Mouse (Mus musculus) lung, embryonic 16.5 days (tissue): ENCODE measurements around the gene Myadml2. TPM values are rescaled to one million over a fixed set of nuclear protein-coding genes. Genes with fewer than 3 reads are reported as not detected.
A peak's percentile ranks its signal among the peaks of the same experiment; 100 is the strongest.

ENCODE experiments used
- ATAC-seq: fragments of 200-750 bp; cut with Nextera tagmentation; 2 replicates; pipeline ENCODE4 v1.8.0; 2017; ENCODE audit warnings: low read depth, mild to moderate bottlenecking, moderate library complexity
- H3K27ac ChIP-seq: fragments of 300-500 bp; sonication (generic); 2 replicates; pipeline ENCODE4 v1.5.1; 2014; ENCODE audit warnings: mild to moderate bottlenecking, control low read depth, low read length
- H3K27me3 ChIP-seq: fragments of 300-500 bp; sonication (generic); 2 replicates; pipeline ENCODE4 v1.6.1; 2014; ENCODE audit warnings: low read depth, low read length, mixed read lengths; ENCODE audit not compliant: control insufficient read depth, insufficient read depth
- H3K36me3 ChIP-seq: fragments of 300-500 bp; sonication (generic); 2 replicates; pipeline ENCODE4 v1.6.1; 2014; ENCODE audit warnings: low read length; ENCODE audit not compliant: control insufficient read depth, insufficient read depth
- H3K4me1 ChIP-seq: fragments of 300-500 bp; sonication (generic); replicated peaks from 2 replicates; pipeline ENCODE4 v1.6.1; 2014; ENCODE audit warnings: low read length, mixed read lengths; ENCODE audit not compliant: control insufficient read depth, insufficient read depth
- H3K4me2 ChIP-seq: fragments of 300-500 bp; sonication (generic); 2 replicates; pipeline ENCODE4 v1.6.1; 2014; ENCODE audit warnings: low read depth, low read length, control low read depth
- H3K4me3 ChIP-seq: fragments of 300-500 bp; sonication (generic); 2 replicates; pipeline ENCODE4 v1.5.1; 2014; ENCODE audit warnings: mild to moderate bottlenecking, low read length, control low read depth
- H3K9ac ChIP-seq: fragments of 300-500 bp; sonication (generic); 2 replicates; pipeline ENCODE4 v1.6.1; 2014; ENCODE audit warnings: low read length, control low read depth
- H3K9me3 ChIP-seq: fragments of 300-500 bp; sonication (generic); 2 replicates; pipeline ENCODE4 v1.6.1; 2016; ENCODE audit warnings: low read length; ENCODE audit not compliant: control insufficient read depth
- WGBS: fragments of 180-500 bp; shearing (Covaris S2); extraction: QIAGEN DNeasy Blood & Tissue Kit; methylation state at CpG from one replicate; pipeline ENCODE4 v1.1.7; 2014; 5-methylcytosine and 5-hydroxymethylcytosine counted together
- polyA plus RNA-seq: library from polyadenylated mRNA; unstranded; fragments of >200 nt; fragmentation: Nextera tagmentation; extraction: Ambion mirVana; gene quantifications from 2 replicates; pipeline ENCODE4 v1.2.1, GENCODE M21; 2015

Myadml2 gene
- polyA plus RNA-seq, 1 experiment from 2014 or later, result 1.1 TPM

- 68% methylated on average over 3 of the region's 3 CpGs for WGBS
- no peak overlapping the region for H3K4me2 ChIP-seq
- H3K9me3 ChIP-seq, result no peaks in the 10 kb centered on the region
- no peak overlapping the region for H3K27ac ChIP-seq
- H3K4me1 ChIP-seq, result peaks cover 5% of the 10 kb centered on the region
- H3K4me3 ChIP-seq, result no peak overlapping the region
- no peak overlapping the region for H3K9ac ChIP-seq
- H3K27me3 ChIP-seq, result peaks cover 30% of the 10 kb centered on the region
- no peak for ATAC-seq
- H3K36me3 ChIP-seq, result no peaks in the 10 kb centered on the region
These were observed 6.8 kb upstream of the Myadml2 start for GRCm38 (mm10) chr11:120654741-120655140.

DNA sequence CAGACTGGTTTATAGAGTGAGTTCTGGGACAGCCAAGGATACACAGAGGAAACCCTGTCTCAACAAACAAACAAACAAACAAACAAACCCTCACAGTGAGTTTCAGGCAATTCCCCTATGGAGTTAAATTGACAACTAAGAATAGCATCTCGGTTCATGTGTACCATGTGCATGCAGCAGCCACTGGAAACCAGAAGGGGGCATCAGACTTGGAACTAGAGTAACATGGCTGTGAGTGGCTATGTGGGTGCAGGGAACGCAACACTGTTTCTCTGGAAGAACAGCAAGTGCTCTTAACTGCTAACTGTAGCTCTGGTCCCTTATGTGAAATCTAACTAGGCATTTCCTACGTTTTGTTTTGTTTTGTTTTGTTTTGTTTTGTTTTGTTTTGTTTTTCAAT is 3.9 kb upstream of the Myadml2 start:
- no peak overlapping the region for H3K4me2 ChIP-seq
- H3K36me3 ChIP-seq, result no peaks in the 10 kb centered on the region
- H3K4me1 ChIP-seq, result 0 out of 2 replicates have a peak, but pooled peaks cover 2% of the 10 kb centered on the region
- no peak overlapping the region for H3K27ac ChIP-seq
- ATAC-seq, result no peak
- 55% methylated on average over 3 of the region's 3 CpGs for WGBS
- H3K4me3 ChIP-seq, result no peak overlapping the region
- H3K27me3 ChIP-seq, result peaks cover 8% of the 10 kb centered on the region; the same call in 1 of the 2 replicates
- no peak overlapping the region for H3K9ac ChIP-seq
- H3K9me3 ChIP-seq, result no peaks in the 10 kb centered on the region

DNA sequence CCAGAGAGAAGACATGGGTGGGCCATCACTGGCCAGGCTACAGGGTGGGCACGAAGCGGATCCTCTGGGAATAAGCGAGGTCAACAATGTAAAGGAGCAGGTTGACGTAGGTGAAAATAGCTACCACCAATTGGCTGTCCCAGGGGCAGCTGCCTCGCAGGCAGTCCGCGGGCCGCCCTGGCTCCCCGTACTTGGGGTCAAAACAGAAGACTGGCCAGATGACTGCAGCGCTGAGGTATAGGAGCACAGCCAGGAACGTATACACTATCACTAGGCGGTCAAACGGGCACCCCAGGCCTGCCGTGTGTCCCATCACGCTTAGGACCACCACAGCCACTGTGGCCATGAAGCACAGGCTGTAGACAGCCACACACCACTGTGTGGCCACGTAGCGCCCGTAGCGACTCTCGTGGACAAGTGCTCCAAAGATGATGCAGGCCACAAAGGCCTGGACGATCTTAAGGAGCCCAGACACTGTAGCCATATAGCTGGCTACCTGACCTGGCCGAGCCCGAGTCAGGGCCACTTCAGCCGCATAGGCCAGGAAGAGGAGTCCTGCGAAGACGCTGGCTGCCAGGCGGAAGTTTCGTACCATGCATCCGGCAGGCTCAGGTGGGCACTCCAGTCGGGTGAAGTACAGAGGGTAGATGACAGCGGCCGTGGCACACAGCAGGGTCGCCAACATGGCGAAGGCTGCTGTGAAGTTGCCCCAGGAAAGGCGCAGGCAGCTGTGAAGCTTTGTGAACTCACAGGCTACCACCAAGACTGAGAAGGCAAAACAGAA is 719 bp downstream of the Myadml2 start:
- Histone ChIP-seq H3K4me3 (peak overlapping the region; percentile 25; the same call in 1 of the 2 replicates), H3K27me3 (peaks cover 5% of the 10 kb centered on the region; the same call in 1 of the 2 replicates), H3K9me3 (no peaks in the 10 kb centered on the region), H3K36me3 (no peaks in the 10 kb centered on the region), H3K27ac (no peak overlapping the region), H3K9ac (peak overlapping the region; percentile 55; the same call in 1 of the 2 replicates), H3K4me2 (peak overlapping the region; percentile 44), H3K4me1 (peaks cover 12% of the 10 kb centered on the region)
- no peak for ATAC-seq
- 71% methylated on average over 35 of the region's 35 CpGs for WGBS

- H3K9me3 ChIP-seq, result no peaks in the 10 kb centered on the region
- H3K27ac ChIP-seq, result no peak within 1 kb of the TSS
- peak; percentile 99 for ATAC-seq
- peaks cover 3% of the 10 kb centered on the region; the same call in 1 of the 2 replicates for H3K27me3 ChIP-seq
- no peaks in the 10 kb centered on the region for H3K36me3 ChIP-seq
- H3K9ac ChIP-seq, result peak within 1 kb of the TSS; percentile 73
- H3K4me1 ChIP-seq, result peaks cover 12% of the 10 kb centered on the region
- peak within 1 kb of the TSS; percentile 91 for H3K4me2 ChIP-seq
- H3K4me3 ChIP-seq, result peak within 1 kb of the TSS; percentile 56
- WGBS, result 0% methylated on average over 15 of the region's 15 CpGs
These were observed 4.4 kb downstream of the Myadml2 start, which contains the start of gene Pycr1 for GRCm38 (mm10) chr11:120643601-120643987. Gene Pycr1 (minus strand): TSS chr11:120643769.

DNA sequence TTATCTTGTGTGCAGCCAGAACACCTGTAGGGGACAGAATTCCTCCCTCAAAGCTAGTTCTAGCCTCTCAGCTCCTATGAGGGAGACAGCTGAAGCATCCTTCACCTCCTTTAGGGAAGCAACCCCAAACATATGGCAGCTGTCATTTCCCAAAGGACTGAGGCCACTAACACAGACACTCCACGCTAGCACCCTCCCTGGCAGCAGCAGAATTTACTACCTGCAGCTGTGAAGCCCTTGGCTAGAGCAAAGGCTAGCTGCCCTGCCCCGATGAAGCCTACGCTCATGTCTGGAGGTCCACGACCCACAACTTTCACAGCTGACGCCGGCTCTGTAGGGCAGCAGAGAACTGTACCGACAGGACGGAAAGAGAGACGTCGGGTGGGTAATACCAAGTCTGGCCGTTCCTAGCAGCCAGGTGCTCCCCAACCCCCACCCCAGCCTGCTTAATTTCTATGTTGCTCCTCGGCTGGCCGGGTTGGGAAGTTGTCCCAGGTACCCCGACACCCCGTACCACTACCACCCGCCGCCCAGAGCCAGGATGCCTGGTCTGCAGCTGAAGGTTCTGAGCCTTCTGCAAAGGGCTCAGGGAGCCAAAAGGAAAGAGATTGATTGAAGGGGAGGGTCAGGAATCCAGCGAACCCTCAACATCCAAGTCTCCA is 4.9 kb downstream of the Myadml2 start:
- WGBS, result under 1% methylated on average over 18 of the region's 18 CpGs
- Histone ChIP-seq H3K4me2 (peak overlapping the region; percentile 91), H3K9me3 (no peaks in the 10 kb centered on the region), H3K4me3 (peak overlapping the region; percentile 56), H3K36me3 (no peaks in the 10 kb centered on the region), H3K4me1 (peaks cover 10% of the 10 kb centered on the region), H3K9ac (peak overlapping the region; percentile 73), H3K27ac (no peak overlapping the region), H3K27me3 (peaks cover 3% of the 10 kb centered on the region; the same call in 1 of the 2 replicates)
- peak; percentile 59 for ATAC-seq

DNA sequence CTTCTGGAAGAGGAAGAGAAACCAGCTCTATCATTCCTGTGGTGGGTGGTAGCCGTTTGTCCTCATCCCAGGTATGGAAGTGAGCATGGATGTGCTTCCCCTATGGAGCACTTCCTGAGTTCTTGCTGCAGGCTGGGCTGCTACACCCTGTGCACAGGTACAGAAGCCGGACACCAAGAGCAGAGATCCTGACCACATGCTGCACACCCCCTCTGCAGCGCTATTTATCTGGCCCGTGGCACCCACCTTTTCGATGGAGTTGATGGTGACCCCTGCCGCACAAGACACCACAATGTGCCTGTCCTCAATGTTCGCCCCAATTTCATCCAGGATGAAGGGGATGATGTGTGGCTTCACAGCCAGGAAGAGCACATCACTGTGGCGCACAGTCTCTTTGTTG is 6.1 kb downstream of the Myadml2 start:
- WGBS, result 82% methylated on average over 8 of the region's 8 CpGs
- Histone ChIP-seq H3K4me3 (no peak overlapping the region), H3K27me3 (peaks cover 2% of the 10 kb centered on the region; the same call in 1 of the 2 replicates), H3K4me2 (no peak overlapping the region), H3K9me3 (no peaks in the 10 kb centered on the region), H3K9ac (no peak overlapping the region), H3K27ac (no peak overlapping the region), H3K36me3 (no peaks in the 10 kb centered on the region), H3K4me1 (peaks cover 10% of the 10 kb centered on the region)
- ATAC-seq, result no peak

- no peak overlapping the region for H3K9ac ChIP-seq
- no peak for ATAC-seq
- no peaks in the 10 kb centered on the region for H3K27me3 ChIP-seq
- 61% methylated on average over 9 of the region's 9 CpGs for WGBS
- H3K36me3 ChIP-seq, result no peaks in the 10 kb centered on the region
- no peaks in the 10 kb centered on the region for H3K9me3 ChIP-seq
- no peak overlapping the region for H3K4me3 ChIP-seq
- peaks cover 10% of the 10 kb centered on the region for H3K4me1 ChIP-seq
- H3K4me2 ChIP-seq, result no peak overlapping the region
- H3K27ac ChIP-seq, result no peak overlapping the region
These were observed 6.7 kb downstream of the Myadml2 start for GRCm38 (mm10) chr11:120641255-120641654.

DNA sequence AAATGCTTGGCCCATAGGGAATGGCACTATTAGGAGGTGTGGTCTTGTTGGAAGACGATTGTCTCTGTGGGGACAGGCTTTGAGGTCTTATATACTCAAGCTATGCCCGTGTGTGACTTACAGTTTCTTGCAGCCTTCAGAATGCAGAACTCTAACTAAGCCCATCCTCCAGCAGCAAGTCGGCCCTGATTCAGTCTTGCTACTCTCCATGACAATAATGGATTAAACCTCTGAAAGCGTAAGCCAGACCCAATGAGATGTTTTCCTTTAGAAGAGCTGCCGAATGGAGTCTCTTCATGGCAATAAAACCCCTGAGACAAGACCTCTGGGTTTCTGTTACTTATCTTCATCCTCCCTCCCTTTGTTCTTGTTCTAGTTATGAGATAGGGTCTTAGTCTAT is 13.1 kb downstream of the Myadml2 start:
- WGBS, result 85% methylated on average over 5 of the region's 5 CpGs
- Histone ChIP-seq H3K4me1 (peaks cover 28% of the 10 kb centered on the region), H3K27ac (no peak overlapping the region), H3K4me3 (no peak overlapping the region), H3K4me2 (no peak overlapping the region), H3K36me3 (no peaks in the 10 kb centered on the region), H3K27me3 (no peaks in the 10 kb centered on the region), H3K9ac (no peak overlapping the region), H3K9me3 (no peaks in the 10 kb centered on the region)
- ATAC-seq, result no peak
